Mouse (Mus musculus): ENCODE results near the gene Agr3. TPM values are rescaled to one million over a fixed set of nuclear protein-coding genes. Genes with fewer than 3 reads are reported as not detected.

The Agr3 gene
- not detected for total RNA-seq (2021)

DNA sequence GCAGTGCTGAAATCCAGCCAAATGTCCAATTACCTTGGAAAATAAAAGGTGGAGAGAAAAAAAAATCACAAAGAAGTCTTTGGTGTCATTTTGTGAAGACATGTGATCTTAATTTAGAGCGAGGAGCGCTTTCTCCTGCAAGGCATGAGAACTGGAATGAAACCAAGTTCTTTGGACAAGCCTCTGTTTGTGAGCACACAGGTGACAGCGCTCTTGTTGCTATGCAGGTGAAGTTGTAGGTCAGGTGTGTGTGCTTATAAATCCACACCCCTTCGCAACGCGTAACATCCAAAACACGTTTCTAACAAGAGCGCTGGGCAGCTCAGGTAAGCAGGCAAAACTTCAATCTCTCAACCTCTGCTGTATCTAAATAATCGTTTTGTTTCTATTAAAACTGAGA lies at the start of gene Agr3:
Agr3 (plus strand) TSS at position 219 of the 400 bp plus-strand sequence.
- intact Hi-C loops (cut with DNase I) = no loop called here
- no peak for DNase-seq

GRCm38 (mm10) chr12:35884892-35885558 lies 40.4 kb upstream of the Agr3 start:
- DNase-seq = peak; percentile 35
- intact Hi-C loops (cut with DNase I) = loop anchor here (2.0 to 10.0 kb wide), 3 partner anchors 53 to 576 kb away; partner anchors contain the start of gene Ahr

DNA sequence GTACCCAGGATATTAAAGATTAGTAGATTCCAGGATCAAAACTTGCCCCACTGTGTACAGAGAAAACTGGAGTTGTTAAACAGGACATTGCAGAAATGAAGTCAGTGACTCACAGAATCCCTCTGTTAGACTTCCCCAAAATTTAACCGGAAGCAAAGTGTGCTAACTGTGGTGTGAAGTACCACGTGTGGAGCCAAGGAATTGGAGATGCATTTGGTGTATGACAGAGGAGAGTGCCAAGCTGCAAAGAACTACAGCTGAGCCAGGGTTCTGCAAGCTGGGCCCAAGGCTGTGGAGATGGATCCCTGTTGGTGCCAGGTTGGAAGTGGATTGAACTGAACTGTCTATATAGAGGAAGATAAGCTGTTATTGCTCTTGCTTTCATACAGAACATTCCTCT lies 36.0 kb upstream of the Agr3 start:
- DNase-seq = no peak
- intact Hi-C loops (cut with DNase I) = loop anchor here (10.0 kb wide), 1 partner anchor 355 kb away; the partner anchor contains the start of gene Ahr

GRCm38 (mm10) chr12:35890756-35891155 lies 34.7 kb upstream of the Agr3 start:
- DNase-seq = no peak
- intact Hi-C loops (cut with DNase I) = loop anchor here (10.0 kb wide), 1 partner anchor 294 kb away; no protein-coding TSS in a partner anchor

GRCm38 (mm10) chr12:35894304-35894900 lies 31.0 kb upstream of the Agr3 start:
- no peak for DNase-seq
- intact Hi-C loops (cut with DNase I) = loop anchor here (10.0 kb wide), 1 partner anchor 290 kb away; no protein-coding TSS in a partner anchor

DNA sequence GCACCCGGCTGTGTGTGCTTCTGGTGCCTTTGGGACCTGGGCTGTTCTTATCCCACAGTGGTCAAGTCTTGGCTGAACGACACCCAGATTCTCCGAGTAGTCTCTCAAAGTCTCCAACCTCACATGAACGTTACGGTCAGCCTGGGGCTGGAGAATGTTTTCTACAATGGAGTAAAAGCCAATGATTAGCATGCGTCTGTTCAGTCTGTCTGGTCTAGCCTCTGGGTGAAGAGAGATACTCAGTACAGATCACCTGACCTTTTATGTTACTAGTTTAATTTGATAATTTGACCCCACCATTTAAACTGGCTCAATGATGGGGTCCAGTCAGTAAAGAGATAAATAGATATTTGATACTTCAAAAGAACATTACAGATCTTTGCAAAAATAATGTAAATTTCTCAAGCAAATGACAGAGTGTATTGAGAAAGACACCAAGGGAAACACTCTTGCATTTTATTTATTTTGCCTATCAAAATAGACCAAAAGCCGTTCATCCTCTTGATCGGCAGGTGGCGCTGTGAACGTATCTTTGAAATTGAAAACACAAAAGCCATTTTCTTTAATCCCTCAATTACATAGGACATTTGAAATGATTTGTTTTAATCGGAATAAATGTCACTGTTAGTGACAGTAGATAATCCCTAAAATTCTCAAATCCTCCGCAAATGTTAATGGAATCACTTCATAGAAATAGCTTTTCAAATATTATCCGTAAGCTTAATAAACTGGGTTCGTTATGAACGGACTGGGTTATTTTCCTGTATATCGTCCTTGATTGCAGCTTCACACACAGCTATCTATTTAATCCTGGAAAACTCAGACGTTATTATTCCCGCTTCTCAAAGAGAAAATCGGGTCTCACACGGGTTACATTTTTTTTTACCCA lies 29.3 kb upstream of the Agr3 start:
- peak; percentile 54 to 71 for DNase-seq
- intact Hi-C loops (cut with DNase I) = loop anchor here (1.0 to 10.0 kb wide), 7 partner anchors 61 to 775 kb away; partner anchors contain the start of gene Tspan13

GRCm38 (mm10) chr12:35896764-35897282 lies 28.6 kb upstream of the Agr3 start:
- DNase-seq = no peak

GRCm38 (mm10) chr12:35910632-35911031 lies 14.8 kb upstream of the Agr3 start:
- intact Hi-C loops (cut with DNase I) = no loop called here
- DNase-seq = no peak

More at GRCm38 (mm10) chr12:35896764-35897282, 28.6 kb upstream of the Agr3 start:
- intact Hi-C loops (cut with DNase I) = loop anchor here (1.0 to 10.0 kb wide), 6 partner anchors 60 to 774 kb away; partner anchors contain the start of gene Tspan13

GRCm38 (mm10) chr12:35915813-35916212 lies 9.6 kb upstream of the Agr3 start:
- intact Hi-C loops (cut with DNase I) = no loop called here
- no peak for DNase-seq

DNA sequence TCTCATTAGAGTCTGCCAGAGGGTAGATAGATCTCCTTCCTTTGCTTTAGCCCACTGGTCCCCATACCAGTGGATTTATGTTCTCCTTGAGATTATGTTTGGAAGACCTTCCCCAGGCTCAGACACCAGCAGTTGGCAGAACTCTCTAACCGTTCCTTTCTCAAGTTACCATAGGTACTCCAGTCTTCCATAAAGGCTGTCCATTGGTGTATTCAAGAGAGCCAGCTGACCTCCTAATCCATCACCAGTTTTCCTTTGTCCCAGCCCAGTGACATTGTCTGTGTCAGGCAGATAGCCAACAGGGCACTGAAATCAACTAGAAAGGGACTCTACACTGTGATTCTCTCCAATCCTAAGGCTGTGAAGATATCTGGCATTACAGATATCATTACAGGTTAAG lies 9.0 kb upstream of the Agr3 start:
- intact Hi-C loops (cut with DNase I) = no loop called here

GRCm38 (mm10) chr12:35918031-35918430 lies 7.4 kb upstream of the Agr3 start:
- DNase-seq = no peak
- intact Hi-C loops (cut with DNase I) = no loop called here

More for the DNA sequence above, 9.0 kb upstream of the Agr3 start:
- DNase-seq = no peak

DNA sequence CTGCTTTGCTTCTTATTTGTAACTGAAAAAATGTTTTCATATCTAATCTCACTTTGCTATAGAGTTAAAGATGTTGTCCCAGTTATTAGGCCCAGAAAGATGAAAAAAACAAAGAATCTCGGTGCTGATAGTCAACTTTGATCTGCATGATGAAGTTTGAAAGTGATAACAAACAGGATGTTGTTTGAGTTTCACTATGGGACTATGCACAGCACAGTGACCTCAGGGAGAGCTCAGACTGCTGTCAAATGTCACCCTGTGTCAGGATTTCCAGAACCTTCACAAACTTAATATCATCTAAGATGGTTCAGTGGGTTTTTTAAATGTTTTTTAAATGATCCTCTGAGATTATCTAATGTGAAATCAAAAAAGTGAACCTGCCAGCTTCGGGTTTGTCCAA lies 2.4 kb downstream of the Agr3 start:
- intact Hi-C loops (cut with DNase I) = no loop called here
- DNase-seq = no peak

DNA sequence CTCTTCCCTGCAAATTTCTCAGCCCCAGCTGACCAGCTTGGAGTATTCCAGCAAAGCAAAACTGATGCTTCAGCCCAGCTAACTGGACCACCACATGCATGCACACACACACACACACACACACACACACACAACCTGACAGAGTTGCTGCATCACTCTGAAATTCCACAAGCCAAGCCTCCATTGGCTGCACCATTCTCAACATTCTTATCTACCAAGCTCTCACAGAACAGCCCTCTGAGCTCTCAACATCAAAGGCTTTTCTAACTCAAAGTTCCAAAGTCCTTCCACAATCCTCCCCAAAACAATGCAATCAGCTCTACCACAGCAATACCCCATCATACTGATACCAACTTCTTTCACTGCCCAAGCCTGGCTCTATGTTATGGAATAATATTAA lies 7.4 kb downstream of the Agr3 start:
- intact Hi-C loops (cut with DNase I) = no loop called here
- DNase-seq = no peak

DNA sequence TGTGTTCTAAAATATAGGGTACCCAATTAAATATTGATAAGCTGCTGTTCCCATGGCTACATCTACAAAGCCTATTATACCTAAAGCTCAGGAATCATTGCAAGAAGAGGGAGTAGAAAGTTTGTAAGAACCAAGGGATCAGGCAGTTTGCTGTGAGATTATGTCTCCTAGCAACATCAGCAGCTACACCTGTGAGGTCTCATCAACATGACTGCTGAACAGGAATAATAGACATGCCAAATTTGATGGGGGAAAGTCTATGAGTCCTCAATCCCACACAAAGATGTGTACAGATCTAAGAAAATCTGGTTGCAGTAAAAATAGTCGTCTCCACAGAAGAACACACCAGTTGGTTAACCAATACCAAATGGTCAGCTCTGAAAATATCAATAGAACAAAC lies 26.3 kb downstream of the Agr3 start:
- no peak for DNase-seq
- intact Hi-C loops (cut with DNase I) = no loop called here

GRCm38 (mm10) chr12:35957235-35957634 lies 31.8 kb downstream of the Agr3 start:
- DNase-seq = no peak
- intact Hi-C loops (cut with DNase I) = loop anchor here (5.0 kb wide), 1 partner anchor 60 kb away; no protein-coding TSS in a partner anchor

DNA sequence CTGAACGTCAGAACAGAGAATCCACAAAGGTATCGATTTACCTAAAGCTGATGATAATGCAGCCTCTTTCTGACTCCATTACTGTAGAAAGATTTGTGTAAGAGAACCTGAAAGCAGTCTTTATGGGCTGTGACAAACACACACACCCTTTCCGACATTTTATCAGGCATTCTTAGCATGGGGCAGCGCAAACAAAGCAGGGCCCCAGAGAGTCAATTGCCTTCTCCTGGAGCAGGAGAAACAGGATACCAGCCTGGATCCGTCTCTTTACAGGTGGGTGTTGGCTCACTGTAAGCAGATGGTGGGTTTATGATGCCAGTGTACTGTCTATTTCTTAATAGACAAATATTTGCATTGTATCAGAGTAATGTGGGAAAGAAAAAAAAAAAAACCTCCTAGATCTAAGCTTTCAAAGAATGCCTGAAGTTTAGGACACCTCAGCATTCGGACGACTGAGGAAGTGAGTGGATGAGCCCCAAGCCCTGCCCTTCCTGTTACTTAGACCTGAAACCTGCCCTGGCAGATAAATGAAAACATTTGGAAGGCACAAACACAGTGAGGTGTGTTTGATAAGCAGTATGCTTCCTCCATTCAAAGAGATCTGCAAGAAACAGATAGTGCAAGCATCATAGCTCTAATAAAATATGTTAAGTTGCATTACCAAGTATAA lies 40.8 kb downstream of the Agr3 start:
- intact Hi-C loops (cut with DNase I) = no loop called here
- no peak for DNase-seq

- no peak for DNase-seq
- intact Hi-C loops (cut with DNase I) = no loop called here
Observed at GRCm38 (mm10) chr12:35966768-35967141, 41.3 kb downstream of the Agr3 start.

GRCm38 (mm10) chr12:35975898-35976297 lies 50.5 kb downstream of the Agr3 start:
- intact Hi-C loops (cut with DNase I) = no loop called here

GRCm38 (mm10) chr12:35977633-35978246 lies 52.3 kb downstream of the Agr3 start:
- intact Hi-C loops (cut with DNase I) = no loop called here
- DNase-seq = no peak

More at GRCm38 (mm10) chr12:35975898-35976297, 50.5 kb downstream of the Agr3 start:
- no peak for DNase-seq

DNA sequence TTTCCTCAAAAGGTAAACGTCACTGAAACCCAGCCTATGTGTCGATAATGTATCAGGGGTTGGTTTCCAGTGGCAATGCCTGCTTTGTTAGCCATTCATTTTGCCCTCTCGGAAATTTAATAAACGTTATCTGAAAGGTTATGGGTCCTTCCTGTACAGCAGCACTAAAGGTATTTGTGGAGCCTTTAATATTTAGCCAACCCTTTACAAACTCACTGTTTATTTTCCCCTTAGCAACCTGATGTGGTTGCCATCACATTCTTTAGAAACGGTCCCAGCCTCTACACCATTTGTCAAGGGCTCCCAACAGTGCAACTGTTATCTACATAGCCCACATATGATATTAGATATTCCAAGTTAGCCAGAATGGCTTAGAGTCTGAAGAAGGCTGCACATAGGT lies 54.2 kb downstream of the Agr3 start:
- intact Hi-C loops (cut with DNase I) = no loop called here
- DNase-seq = no peak
